Mouse (Mus musculus) limb, embryonic 10.5 days (tissue): Measurements from ENCODE around the gene Cidec. TPM values are rescaled to one million over a fixed set of nuclear protein-coding genes. Genes with fewer than 3 reads are reported as not detected.
A peak's percentile ranks its signal among the peaks of the same experiment; 100 is the strongest.

Experiments
- DNase-seq: peaks from one replicate; pipeline ENCODE4 v3.0.0-alpha.2; 2017; ENCODE audit warnings: low spot score
- H3K27ac ChIP-seq: fragments of 300-500 bp; sonication (generic); 2 replicates; pipeline ENCODE4 v1.5.1; 2016; ENCODE audit warnings: mild to moderate bottlenecking
- H3K27me3 ChIP-seq: fragments of 300-500 bp; sonication (generic); 2 replicates; pipeline ENCODE4 v1.6.1; 2016; ENCODE audit warnings: low read depth, mild to moderate bottlenecking; ENCODE audit not compliant: poor library complexity, severe bottlenecking
- H3K36me3 ChIP-seq: fragments of 300-500 bp; sonication (generic); 2 replicates; pipeline ENCODE4 v1.6.1; 2016; ENCODE audit warnings: mild to moderate bottlenecking, moderate library complexity
- H3K4me1 ChIP-seq: fragments of 300-500 bp; sonication (generic); 2 replicates; pipeline ENCODE4 v1.6.1; 2016
- H3K4me3 ChIP-seq: fragments of 300-500 bp; sonication (generic); 2 replicates; pipeline ENCODE4 v1.5.1; 2016; ENCODE audit warnings: mild to moderate bottlenecking, moderate library complexity
- H3K9me3 ChIP-seq: fragments of 300-500 bp; sonication (generic); replicated peaks from 2 replicates; pipeline ENCODE4 v1.6.1; 2016; ENCODE audit warnings: mild to moderate bottlenecking
- WGBS: fragments of 180-500 bp; shearing (Covaris S2); methylation state at CpG from one replicate; pipeline ENCODE4 v1.1.7; 2016; 5-methylcytosine and 5-hydroxymethylcytosine counted together
- polyA plus RNA-seq: library from polyadenylated mRNA; unstranded; fragments of >200 nt; fragmentation: Nextera tagmentation; extraction: Ambion mirVana; gene quantifications from 2 replicates; pipeline ENCODE4 v1.2.1, GENCODE M21; 2016

The Cidec gene
- polyA plus RNA-seq, 1 experiment from 2014 or later, result not detected

- no peak for DNase-seq
- Histone ChIP-seq H3K27ac (no peak overlapping the region), H3K36me3 (peaks cover 34% of the 10 kb centered on the region), H3K4me1 (peaks cover 23% of the 10 kb centered on the region), H3K9me3 (no peaks in the 10 kb centered on the region), H3K27me3 (no peaks in the 10 kb centered on the region), H3K4me3 (no peak overlapping the region)
- 90% methylated on average over 6 of the region's 6 CpGs for WGBS
Measured at GRCm38 (mm10) chr6:113393951-113394350, 41.6 kb downstream of the Cidec start.

- Histone ChIP-seq H3K9me3 (no peaks in the 10 kb centered on the region), H3K27ac (peak overlapping the region; percentile 82), H3K4me1 (peaks cover 23% of the 10 kb centered on the region), H3K36me3 (peaks cover 44% of the 10 kb centered on the region), H3K27me3 (no peaks in the 10 kb centered on the region), H3K4me3 (peak overlapping the region; percentile 64)
- peak; percentile 77 for DNase-seq
- under 1% methylated on average over 51 of the region's 51 CpGs for WGBS
Measured at GRCm38 (mm10) chr6:113392387-113393071, 43.0 kb downstream of the Cidec start.

GRCm38 (mm10) chr6:113392015-113392386 lies 43.6 kb downstream of the Cidec start:
- H3K27ac ChIP-seq, result peak overlapping the region; percentile 82
- H3K9me3 ChIP-seq, result no peaks in the 10 kb centered on the region
- no peaks in the 10 kb centered on the region for H3K27me3 ChIP-seq
- H3K4me3 ChIP-seq, result peak overlapping the region; percentile 64
- peaks cover 49% of the 10 kb centered on the region for H3K36me3 ChIP-seq
- DNase-seq, result no peak
- WGBS, result 34% methylated on average over 10 of the region's 10 CpGs
- peaks cover 23% of the 10 kb centered on the region for H3K4me1 ChIP-seq

GRCm38 (mm10) chr6:113390715-113391114 lies 44.8 kb downstream of the Cidec start:
- WGBS, result 94% methylated on average over 3 of the region's 3 CpGs
- Histone ChIP-seq H3K27ac (no peak overlapping the region), H3K36me3 (peaks cover 62% of the 10 kb centered on the region)

GRCm38 (mm10) chr6:113388960-113389359 lies 46.6 kb downstream of the Cidec start, which contains the start of gene Ttll3:
TSS of gene Ttll3 (plus strand) at chr6:113389260.
- no peaks in the 10 kb centered on the region for H3K27me3 ChIP-seq
- no peak within 1 kb of the TSS for H3K4me3 ChIP-seq
- 85% methylated on average over 8 of the region's 8 CpGs for WGBS
- no peak for DNase-seq
- no peaks in the 10 kb centered on the region for H3K9me3 ChIP-seq
- peaks cover 22% of the 10 kb centered on the region for H3K4me1 ChIP-seq
- H3K27ac ChIP-seq, result no peak within 1 kb of the TSS
- H3K36me3 ChIP-seq, result peaks cover 72% of the 10 kb centered on the region

More at GRCm38 (mm10) chr6:113390715-113391114, 44.8 kb downstream of the Cidec start:
- Histone ChIP-seq H3K27me3 (no peaks in the 10 kb centered on the region), H3K9me3 (no peaks in the 10 kb centered on the region), H3K4me3 (no peak overlapping the region), H3K4me1 (peaks cover 23% of the 10 kb centered on the region)
- DNase-seq, result no peak

DNA sequence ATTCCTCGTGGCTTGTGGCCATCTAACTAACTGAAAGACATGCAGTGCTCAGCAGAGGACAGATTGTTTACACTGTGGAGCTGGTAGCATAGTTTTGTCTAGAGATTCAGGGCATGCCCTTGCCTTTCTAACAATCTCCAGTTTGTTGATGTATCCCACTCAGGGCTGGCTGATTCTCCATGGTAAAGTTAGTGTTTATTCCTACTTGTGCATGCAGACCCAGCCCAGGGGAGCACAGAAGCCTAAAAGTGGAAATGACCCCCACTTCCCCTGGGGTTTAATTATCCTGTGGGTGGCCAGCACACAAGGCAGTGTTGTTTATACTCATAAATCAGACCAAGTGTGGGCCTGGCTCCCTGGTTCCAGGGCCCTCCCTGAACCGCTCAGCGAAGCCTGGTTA lies 49.5 kb downstream of the Cidec start:
- Histone ChIP-seq H3K9me3 (no peaks in the 10 kb centered on the region), H3K4me1 (no peaks in the 10 kb centered on the region), H3K27me3 (no peaks in the 10 kb centered on the region), H3K4me3 (no peak overlapping the region), H3K27ac (no peak overlapping the region), H3K36me3 (peaks cover 100% of the 10 kb centered on the region)
- 68% methylated on average over 3 of the region's 3 CpGs for WGBS
- no peak for DNase-seq

DNA sequence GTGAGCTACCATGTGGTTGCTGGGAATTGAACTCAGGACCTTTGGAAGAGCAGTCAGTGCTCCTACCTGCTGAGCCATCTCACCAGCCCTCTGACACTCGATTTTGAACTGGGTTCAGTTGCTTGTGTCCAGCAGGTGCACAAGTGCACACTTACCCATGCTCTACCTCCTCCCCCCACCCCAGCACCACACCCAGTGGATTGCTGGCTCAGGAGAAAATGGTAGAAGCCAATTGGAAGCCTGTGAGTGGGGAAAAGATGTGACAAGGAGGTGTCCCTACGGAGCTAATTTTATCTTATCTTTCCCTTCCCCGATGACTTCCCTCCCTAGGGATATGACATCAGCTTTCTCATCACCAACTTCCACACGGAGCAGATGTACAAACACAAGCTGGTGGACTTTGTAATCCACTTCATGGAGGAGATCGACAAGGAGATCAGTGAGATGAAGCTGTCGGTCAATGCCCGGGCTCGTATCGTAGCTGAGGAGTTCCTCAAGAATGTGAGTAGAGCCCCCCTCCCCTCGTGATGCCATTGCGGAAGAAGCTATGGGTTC lies 50.3 kb downstream of the Cidec start:
- peaks cover 100% of the 10 kb centered on the region for H3K36me3 ChIP-seq

DNA sequence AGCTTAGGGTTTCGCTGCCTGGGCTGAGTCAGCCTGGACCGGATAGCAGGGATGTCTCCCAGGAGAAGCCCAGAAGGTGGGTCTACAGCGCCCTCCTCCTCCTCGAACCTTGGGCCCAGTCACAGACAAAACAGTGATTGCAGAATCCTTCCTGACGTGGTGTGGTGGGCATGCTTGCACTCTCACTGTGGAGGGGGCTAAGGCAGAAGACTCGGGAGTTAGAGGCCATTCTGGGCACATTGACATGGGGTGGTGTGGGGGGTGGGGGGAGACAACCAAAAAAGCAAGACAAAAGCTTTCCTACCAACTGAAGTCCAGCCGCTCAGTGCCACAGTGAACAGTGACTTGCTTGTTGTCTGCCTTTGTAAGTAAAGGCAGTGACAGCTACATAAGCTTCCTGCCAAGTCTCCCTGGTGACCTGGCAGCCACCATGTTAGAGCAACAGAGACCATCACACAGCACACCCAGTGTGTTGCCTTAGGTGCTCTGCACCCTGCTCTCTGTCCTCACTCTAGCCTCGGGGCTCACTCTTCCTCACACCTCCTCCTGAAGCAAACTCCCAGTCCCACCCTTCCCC lies 51.1 kb downstream of the Cidec start:
- Histone ChIP-seq H3K27ac (no peak overlapping the region), H3K4me1 (peaks cover under 1% of the 10 kb centered on the region), H3K36me3 (peaks cover 96% of the 10 kb centered on the region), H3K4me3 (no peak overlapping the region), H3K9me3 (no peaks in the 10 kb centered on the region), H3K27me3 (no peaks in the 10 kb centered on the region)
- 92% methylated on average over 8 of the region's 8 CpGs for WGBS
- DNase-seq, result no peak

More for the DNA sequence above, 50.3 kb downstream of the Cidec start:
- H3K4me1 ChIP-seq, result no peaks in the 10 kb centered on the region
- no peaks in the 10 kb centered on the region for H3K9me3 ChIP-seq
- H3K4me3 ChIP-seq, result no peak overlapping the region
- H3K27me3 ChIP-seq, result no peaks in the 10 kb centered on the region
- no peak overlapping the region for H3K27ac ChIP-seq
- WGBS, result 92% methylated on average over 11 of the region's 11 CpGs
- no peak for DNase-seq

- no peaks in the 10 kb centered on the region for H3K9me3 ChIP-seq
- no peak overlapping the region for H3K27ac ChIP-seq
- H3K4me3 ChIP-seq, result no peak overlapping the region
- peaks cover 62% of the 10 kb centered on the region for H3K36me3 ChIP-seq
- H3K4me1 ChIP-seq, result peaks cover 19% of the 10 kb centered on the region
- no peaks in the 10 kb centered on the region for H3K27me3 ChIP-seq
- no peak for DNase-seq
- WGBS, result 93% methylated on average over 11 of the region's 11 CpGs
Measured at GRCm38 (mm10) chr6:113380480-113380879, 55.1 kb downstream of the Cidec start.

- Histone ChIP-seq H3K27ac (no peak overlapping the region), H3K27me3 (no peaks in the 10 kb centered on the region), H3K4me3 (peak overlapping the region; percentile 89), H3K4me1 (peaks cover 19% of the 10 kb centered on the region), H3K9me3 (no peaks in the 10 kb centered on the region), H3K36me3 (peaks cover 62% of the 10 kb centered on the region)
- WGBS, result 87% methylated on average over 6 of the region's 6 CpGs
- DNase-seq, result no peak
Measured at GRCm38 (mm10) chr6:113379246-113379645, 56.3 kb downstream of the Cidec start.

DNA sequence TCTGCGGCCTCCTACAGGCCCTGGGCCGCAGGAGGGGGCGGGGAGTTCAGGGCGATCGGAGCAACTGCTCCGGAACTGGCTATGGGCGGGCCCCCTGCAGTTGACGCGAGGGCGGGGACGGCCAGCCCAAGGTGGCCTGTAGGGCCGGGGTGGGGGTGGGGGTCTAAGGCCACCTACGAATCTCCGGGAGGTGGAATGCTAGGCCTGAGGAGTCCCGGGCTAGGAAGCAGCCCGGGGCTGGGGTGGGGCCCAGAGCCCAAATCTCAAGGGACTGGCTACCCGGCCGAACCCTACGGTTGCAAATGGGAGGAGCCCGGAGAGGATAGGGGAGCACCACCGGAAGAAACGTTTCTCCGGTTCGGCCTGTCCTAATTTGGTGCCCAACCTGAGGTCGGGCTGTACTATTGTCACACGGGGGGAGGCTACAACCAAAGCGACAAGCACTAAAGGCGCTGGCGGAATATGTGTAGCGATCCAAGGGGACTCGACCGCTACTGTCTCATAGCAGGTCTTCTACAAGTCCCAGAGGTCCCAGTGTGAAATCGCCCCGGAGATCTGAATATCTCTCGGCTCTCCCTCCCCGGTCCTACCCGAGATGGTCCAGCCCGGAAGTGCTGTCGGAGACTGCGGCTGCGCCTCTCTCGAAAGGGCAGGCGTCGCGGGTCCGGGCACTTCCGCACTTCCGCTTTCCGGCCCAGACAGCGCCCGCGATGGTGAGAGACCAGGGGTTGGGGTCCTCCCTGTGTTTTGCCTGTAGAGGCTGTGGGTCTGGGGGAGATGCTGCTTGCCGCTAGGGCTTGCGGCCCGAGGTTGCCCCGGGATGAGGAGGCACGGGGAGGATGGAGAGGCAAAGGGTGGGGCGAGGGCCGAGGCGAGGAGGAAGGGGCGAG lies 57.8 kb downstream of the Cidec start, which contains the start of the genes Tada3 and Arpc4:
Gene Tada3 (minus strand): TSS at position 388 of the 890 bp plus-strand sequence.
Gene Arpc4 (plus strand): TSS at position 620 of the 890 bp plus-strand sequence.
- Histone ChIP-seq H3K9me3 (no peaks in the 10 kb centered on the region), H3K27ac (peak within 1 kb of the TSS; percentile 100), H3K36me3 (peaks cover 62% of the 10 kb centered on the region), H3K4me1 (peaks cover 19% of the 10 kb centered on the region), H3K4me3 (peak within 1 kb of the TSS; percentile 89), H3K27me3 (no peaks in the 10 kb centered on the region)
- under 1% methylated on average over 60 of the region's 61 CpGs for WGBS
- DNase-seq, result peak; percentile 95

DNA sequence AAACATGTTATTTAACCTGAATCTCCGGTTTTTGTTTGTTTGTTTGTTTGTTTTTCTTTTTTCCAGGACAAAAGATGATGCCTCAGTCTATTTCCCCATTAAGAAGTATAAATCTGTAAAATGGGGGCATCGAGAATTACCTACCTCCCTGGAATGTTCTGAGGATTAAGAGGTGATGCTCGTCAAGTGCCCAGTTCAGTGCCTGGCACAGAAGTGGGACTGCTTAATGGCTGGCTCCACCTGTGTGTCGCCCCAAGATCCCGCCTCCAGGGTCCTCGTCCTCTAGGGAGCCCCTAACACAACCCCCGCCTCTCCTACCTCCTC lies 58.4 kb downstream of the Cidec start:
- H3K9me3 ChIP-seq, result no peaks in the 10 kb centered on the region
- H3K27me3 ChIP-seq, result no peaks in the 10 kb centered on the region
- DNase-seq, result no peak
- H3K36me3 ChIP-seq, result peaks cover 62% of the 10 kb centered on the region
- peaks cover 19% of the 10 kb centered on the region for H3K4me1 ChIP-seq
- peak overlapping the region; percentile 100 for H3K27ac ChIP-seq
- peak overlapping the region; percentile 89 for H3K4me3 ChIP-seq
- 11% methylated on average over 7 of the region's 7 CpGs for WGBS
